Mouse (Mus musculus) urinary bladder, postnatal 14 days (tissue): ENCODE data around the gene Atp6v0a1.
A peak's percentile ranks its signal among the peaks of the same experiment; 100 is the strongest.
"Not testable (repeated sequence)": the region's sequence is repeated elsewhere in the genome, so short reads cannot be mapped to it uniquely, and the experiment has no call there.

Experiments
- DNase-seq: peaks from one replicate; pipeline ENCODE4 v3.0.0; 2021; ENCODE audit warnings: low spot score

Gene Atp6v0a1

GRCm38 (mm10) chr11:100982087-100982486, 27.2 kb upstream of the Atp6v0a1 start:
- DNase-seq, result no peak

DNA sequence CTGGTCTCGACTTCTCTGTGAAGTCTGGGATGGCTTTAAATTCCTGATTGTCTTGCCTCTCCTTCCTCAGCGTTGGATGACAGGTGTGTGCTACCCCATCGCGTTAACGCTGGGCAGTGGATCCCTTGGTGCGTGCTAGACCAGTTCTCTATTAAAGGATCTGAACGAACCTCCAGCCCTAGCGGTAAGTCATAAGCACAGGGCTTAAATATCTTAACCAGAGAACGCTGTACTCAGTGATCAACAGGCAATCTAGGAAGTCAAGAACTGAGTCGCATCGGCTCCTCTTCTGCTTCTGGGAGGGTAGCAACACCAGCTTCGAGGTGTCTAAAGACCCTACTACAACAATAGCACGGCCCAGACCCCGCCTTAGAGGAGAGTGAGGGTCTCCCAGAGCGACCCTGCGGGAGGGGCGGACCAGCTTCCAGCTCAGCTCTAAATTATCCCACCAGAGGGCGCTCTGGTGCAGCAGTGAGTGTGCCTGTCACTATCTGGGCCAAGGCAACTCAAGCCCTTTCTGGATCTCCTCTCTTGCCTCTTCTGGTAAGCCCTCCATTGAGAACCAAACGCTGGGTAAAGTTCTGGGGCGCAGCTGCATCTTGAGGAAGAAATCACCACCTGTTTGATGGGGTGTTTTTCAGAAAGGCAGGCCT, 26.0 kb upstream of the Atp6v0a1 start:
- DNase-seq, result peak; percentile 88

DNA sequence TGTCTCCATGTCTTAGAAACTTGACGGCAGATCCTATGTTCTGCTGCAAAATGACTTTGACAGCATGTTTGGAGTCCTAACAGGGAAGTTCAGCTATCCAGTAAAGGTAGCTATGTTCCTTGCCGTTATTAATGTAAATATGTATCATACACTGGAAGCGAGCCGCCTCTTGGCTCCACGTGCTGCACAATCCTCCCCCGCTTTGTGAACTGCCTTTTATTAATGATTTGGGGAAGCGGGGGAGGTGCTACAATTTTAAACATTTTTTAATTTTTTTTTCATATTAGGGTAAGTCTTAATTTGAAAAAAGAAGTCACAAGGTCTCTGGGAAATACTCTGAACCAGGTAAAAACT, 25.5 kb upstream of the Atp6v0a1 start:
- no peak for DNase-seq

- DNase-seq, result no peak
Measured at GRCm38 (mm10) chr11:100985607-100986006, 23.6 kb upstream of the Atp6v0a1 start.

DNA sequence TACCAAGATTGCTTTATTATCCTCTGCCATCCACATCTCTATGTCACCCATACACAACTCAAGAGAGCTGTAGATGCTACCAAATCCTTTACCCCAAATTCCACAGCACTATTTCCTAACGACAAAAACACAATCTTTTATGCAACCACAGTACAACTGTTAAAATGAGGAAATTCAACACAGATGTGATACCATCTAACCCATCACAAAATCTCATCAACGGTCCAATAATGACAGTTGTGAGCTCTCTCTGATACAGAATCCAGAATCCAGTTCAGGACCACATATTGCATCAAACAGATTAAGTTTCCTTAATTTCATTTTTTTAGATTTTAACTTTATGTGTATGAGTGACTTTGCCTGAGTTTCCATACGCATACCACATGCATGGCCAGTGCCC, 20.6 kb upstream of the Atp6v0a1 start:
- no peak for DNase-seq

DNA sequence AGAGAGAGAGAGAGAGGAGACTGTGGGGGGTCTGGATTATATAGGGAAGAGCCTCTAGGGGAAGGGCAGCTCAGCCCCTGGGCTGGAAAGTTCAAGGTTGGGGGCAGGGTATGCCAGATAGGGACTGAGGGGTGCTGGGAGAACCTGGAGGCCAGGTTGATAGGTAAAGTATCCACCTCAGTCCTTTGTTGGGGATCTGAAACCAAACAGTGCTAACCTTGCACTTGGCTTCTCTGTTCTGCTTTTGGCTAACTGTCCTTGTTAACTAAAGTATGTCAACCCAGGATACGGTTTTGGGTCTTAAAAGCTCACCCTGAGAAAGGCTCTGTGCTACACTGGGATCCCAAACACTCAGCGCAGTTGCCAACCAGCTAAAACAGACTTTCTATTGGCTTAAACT, 19.6 kb upstream of the Atp6v0a1 start:
- DNase-seq, result no peak

- no peak for DNase-seq
Measured at GRCm38 (mm10) chr11:100991027-100991534, 18.2 kb upstream of the Atp6v0a1 start.

GRCm38 (mm10) chr11:100993437-100993836, 15.8 kb upstream of the Atp6v0a1 start:
- DNase-seq, result no peak

- DNase-seq, result no peak
Measured at GRCm38 (mm10) chr11:100994233-100994632, 15.0 kb upstream of the Atp6v0a1 start.

GRCm38 (mm10) chr11:100994655-100995054, 14.6 kb upstream of the Atp6v0a1 start:
- no peak for DNase-seq

- no peak for DNase-seq
Measured at GRCm38 (mm10) chr11:100996501-100996900, 12.8 kb upstream of the Atp6v0a1 start.

GRCm38 (mm10) chr11:100998836-100999235, 10.4 kb upstream of the Atp6v0a1 start:
- no peak for DNase-seq

DNA sequence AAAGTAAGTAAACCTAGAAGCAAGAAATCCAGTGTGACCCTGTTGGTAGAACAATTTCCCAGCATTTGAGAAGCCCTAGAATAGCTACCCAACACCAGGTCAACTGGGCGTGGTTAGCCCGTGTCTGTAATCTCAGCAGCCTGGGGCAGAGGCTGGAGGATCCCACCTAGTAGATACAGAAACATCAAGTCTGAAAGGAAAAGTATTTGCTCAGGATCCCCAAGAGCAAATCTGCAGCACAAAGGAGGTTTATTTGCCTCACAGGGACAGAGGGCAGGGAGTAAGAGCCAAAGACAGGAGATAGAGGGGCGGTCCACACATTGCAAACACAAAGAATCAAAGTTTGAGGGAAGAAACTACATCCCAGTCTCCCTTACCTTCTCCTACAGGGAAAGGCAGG, 10.0 kb upstream of the Atp6v0a1 start:
- no peak for DNase-seq

- DNase-seq, result not testable (repeated sequence)
Measured at GRCm38 (mm10) chr11:101001875-101002552, 7.2 kb upstream of the Atp6v0a1 start.

DNA sequence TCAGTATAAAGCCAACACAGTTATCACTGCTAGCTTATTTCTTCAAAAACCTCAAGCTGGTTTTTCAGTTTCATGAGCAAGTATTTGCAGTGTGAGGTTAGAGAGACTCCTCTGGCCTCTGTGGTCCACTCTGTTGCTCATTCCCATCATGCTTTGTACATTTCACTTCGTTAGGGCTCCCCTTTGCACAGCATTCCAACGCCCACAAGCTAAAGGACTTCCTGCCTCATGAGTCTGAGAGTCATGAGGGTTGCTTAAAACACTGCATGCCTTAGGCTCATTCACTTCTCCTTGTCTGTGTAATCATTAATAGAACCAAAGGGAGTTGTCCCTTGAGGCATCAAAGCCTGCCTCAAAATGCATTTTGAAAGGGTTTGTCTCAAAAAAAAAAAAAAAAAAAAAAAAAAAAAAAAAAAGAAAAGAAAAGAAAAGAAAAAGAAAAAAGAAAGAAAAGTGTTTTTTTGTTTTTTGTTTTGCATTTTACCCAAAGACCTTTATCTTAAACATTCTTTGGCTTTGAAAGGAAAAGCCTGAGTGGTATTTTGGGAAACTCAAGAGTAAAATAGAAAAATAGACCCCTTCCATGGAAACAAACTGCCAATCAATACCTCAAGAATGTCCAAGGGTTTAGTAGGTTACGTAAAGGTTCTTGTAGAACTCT, 6.1 kb upstream of the Atp6v0a1 start:
- peak; percentile 26 for DNase-seq

- DNase-seq, result peak; percentile 43
Measured at GRCm38 (mm10) chr11:101008206-101009045, 826 bp upstream of the Atp6v0a1 start.

DNA sequence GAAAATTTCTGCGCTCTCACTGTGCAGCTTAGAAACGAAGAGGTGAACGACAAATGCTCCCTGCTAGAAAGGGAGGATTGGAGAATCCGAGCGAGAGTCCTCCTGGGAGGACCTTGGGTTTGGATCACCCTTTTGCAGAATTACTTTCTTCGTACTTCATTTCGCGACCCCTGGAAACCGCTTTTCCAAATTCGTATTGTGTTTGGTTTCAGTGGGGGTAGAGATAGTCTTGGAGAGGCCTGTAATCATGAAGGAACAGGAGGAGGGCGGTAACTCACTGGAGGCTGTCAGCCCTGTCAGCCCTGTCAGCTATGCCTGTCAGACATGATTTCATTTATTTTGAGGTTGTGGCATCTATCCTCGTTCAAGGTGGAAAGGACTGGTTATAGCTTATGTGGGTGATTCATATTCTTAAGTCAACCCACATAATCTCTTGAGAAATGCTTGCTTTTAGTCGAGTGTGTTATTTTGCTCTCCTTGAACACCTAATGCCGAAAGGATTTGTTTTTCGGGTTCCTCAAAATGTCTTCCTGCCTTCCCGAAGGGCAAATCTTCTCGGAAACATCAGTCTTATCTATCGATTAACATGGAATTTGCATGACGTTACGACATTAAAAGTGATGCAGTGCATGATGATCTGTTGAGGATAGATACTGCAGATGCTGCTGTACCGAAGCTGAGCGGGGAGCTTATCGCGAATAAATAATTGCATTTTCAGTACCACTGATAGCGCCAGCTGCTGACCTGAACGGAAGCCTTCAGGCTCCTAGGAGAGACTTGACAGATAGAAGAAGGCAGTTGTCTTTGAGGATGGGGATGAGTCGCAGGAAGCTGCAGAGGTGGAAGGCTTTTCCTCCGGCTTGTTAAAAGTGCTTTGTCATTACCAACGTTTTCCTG, 884 bp downstream of the Atp6v0a1 start:
- DNase-seq, result no peak

- no peak for DNase-seq
Measured at GRCm38 (mm10) chr11:101011641-101012040, 2.4 kb downstream of the Atp6v0a1 start.

- no peak for DNase-seq
Measured at GRCm38 (mm10) chr11:101023371-101023770, 14.1 kb downstream of the Atp6v0a1 start.

DNA sequence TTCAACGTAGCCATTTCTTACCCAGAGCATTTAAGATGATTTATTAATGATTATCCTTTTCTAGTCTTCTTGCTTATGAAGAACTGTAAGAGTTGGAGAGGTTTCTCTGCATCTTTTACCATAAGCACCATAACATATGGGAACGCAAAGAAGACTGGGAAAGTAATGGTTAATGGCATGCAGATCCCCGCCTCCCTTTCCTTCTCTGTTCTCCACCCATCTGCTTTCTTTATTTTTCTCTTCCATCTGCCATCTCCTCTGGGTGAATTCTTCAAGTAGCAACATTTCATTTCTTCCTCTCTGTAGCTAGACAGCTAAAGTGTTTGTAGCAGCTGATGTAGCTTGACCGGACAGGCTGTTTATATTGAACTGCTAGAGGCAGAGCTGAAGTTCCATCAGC, 14.7 kb downstream of the Atp6v0a1 start:
- no peak for DNase-seq

- no peak for DNase-seq
Measured at GRCm38 (mm10) chr11:101027121-101027520, 17.9 kb downstream of the Atp6v0a1 start.
